Comparison of ENCODE assay signal across 8 mouse cellular contexts in the genomic region with DNA sequence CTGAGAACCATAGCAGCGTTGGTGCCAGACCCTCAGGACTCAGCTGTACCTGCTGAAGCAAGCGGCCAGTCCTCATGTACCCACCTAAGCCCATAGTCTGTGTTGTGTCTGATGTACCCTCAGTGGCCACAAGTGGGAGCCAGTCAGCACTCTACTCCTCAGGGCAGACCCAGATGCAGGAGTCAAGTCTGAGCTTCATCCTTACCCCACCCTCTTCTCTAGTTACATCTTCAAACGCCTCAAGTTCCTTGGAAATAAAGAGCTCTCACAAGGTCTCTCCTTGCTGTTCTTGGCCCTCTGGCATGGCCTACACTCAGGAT. TPM values are rescaled to one million over a fixed set of nuclear protein-coding genes. Genes with fewer than 3 reads are reported as not detected.
DNase-seq lines count a peak whose midpoint lies in the region; ATAC-seq and TF ChIP-seq lines count a peak whose summit lies in the region.

No protein-coding gene starts in this region.

- no peak for TF ChIP-seq EP300 in liver, embryonic 14.5 days (IDR thresholded peaks at IDR 0.05; ENCODE audit: low read depth)

- H3K27ac ChIP-seq in embryonic facial prominence, embryonic 10.5 days (replicated peaks), result no peak overlapping the region
- no peak overlapping the region for H3K27ac ChIP-seq in kidney, embryonic 16.5 days (ENCODE audit: low read length)
- no peak overlapping the region for H3K27ac ChIP-seq in liver, embryonic 14.5 days
- no peak overlapping the region for H3K27ac ChIP-seq in neural tube, embryonic 12.5 days
- H3K27ac ChIP-seq in thymus, adult 2 months (ENCODE audit: control insufficient read depth, insufficient read depth, low read length), result no peak overlapping the region

- no peak overlapping the region for H3K4me2 ChIP-seq in kidney, embryonic 16.5 days (replicated peaks; ENCODE audit: low read depth, low read length)
- H3K4me2 ChIP-seq in liver, embryonic 14.5 days (ENCODE audit: low read depth), result no peak overlapping the region
- no peak overlapping the region for H3K4me2 ChIP-seq in neural tube, embryonic 12.5 days (replicated peaks)

- 50% methylated on average over 3 of the region's 3 CpGs for WGBS in embryonic facial prominence, embryonic 10.5 days
- WGBS in kidney, embryonic 16.5 days, result 45% methylated on average over 3 of the region's 3 CpGs
- 47% methylated on average over 3 of the region's 3 CpGs for WGBS in liver, embryonic 14.5 days (ENCODE audit: insufficient replicate concordance)
- WGBS in neural tube, embryonic 12.5 days, result 49% methylated on average over 3 of the region's 3 CpGs
- WGBS in thymus, adult 2 months, result 63% methylated on average over 3 of the region's 3 CpGs

- no peaks in the 10 kb centered on the region; the same call in 1 of the 2 replicates for H3K4me1 ChIP-seq in embryonic facial prominence, embryonic 10.5 days
- H3K4me1 ChIP-seq in kidney, embryonic 16.5 days (ENCODE audit: insufficient read depth, low read length), result peaks cover 8% of the 10 kb centered on the region
- no peaks in the 10 kb centered on the region for H3K4me1 ChIP-seq in liver, embryonic 14.5 days (replicated peaks; ENCODE audit: control insufficient read depth in 2 of 2, insufficient read depth in 2 of 2, low read length in 1 of 2)
- 0 out of 2 replicates have a peak, but pooled peaks cover 3% of the 10 kb centered on the region for H3K4me1 ChIP-seq in neural tube, embryonic 12.5 days
- no peaks in the 10 kb centered on the region for H3K4me1 ChIP-seq in thymus, adult 2 months (replicated peaks; ENCODE audit: control insufficient read depth, insufficient read depth, low read length)

- H3K9me3 ChIP-seq in embryonic facial prominence, embryonic 10.5 days, result no peaks in the 10 kb centered on the region
- H3K9me3 ChIP-seq in kidney, embryonic 16.5 days (ENCODE audit: low read length), result no peaks in the 10 kb centered on the region
- H3K9me3 ChIP-seq in liver, embryonic 14.5 days (ENCODE audit: control insufficient read depth, low read length), result no peaks in the 10 kb centered on the region
- H3K9me3 ChIP-seq in neural tube, embryonic 12.5 days, result no peaks in the 10 kb centered on the region

- peak; percentile 91 for TF ChIP-seq CTCF in liver, embryonic 14.5 days (IDR thresholded peaks at IDR 0.05; ENCODE audit: low read depth)
- peak; percentile 80; the same call in 1 of the 2 replicates for TF ChIP-seq CTCF in thymus, adult 2 months (IDR thresholded peaks at IDR 0.05; ENCODE audit: borderline replicate concordance, control insufficient read depth, extremely low read depth, insufficient read depth, low read length, poor library complexity)

- ATAC-seq in kidney, embryonic 16.5 days (ENCODE audit: low FRiP score, low TSS enrichment), result peak; percentile 47
- peak; percentile 55; the same call in 1 of the 2 replicates for ATAC-seq in liver, embryonic 14.5 days (ENCODE audit: insufficient read depth)
- peak; percentile 48 for ATAC-seq in neural tube, embryonic 12.5 days (ENCODE audit: low FRiP score, low read depth)

- no peak overlapping the region for H3K9ac ChIP-seq in kidney, embryonic 16.5 days (replicated peaks; ENCODE audit: low read length)
- H3K9ac ChIP-seq in liver, embryonic 14.5 days (replicated peaks), result no peak overlapping the region
- H3K9ac ChIP-seq in neural tube, embryonic 12.5 days, result no peak overlapping the region

- TF ChIP-seq POLR2A in thymus, adult 2 months (IDR thresholded peaks at IDR 0.05; ENCODE audit: control insufficient read depth, extremely low read depth, insufficient read depth, low read length, poor library complexity), result no peak

- no peaks in the 10 kb centered on the region for H3K27me3 ChIP-seq in embryonic facial prominence, embryonic 10.5 days (replicated peaks; ENCODE audit: low read depth, poor library complexity, severe bottlenecking)
- no peaks in the 10 kb centered on the region for H3K27me3 ChIP-seq in kidney, embryonic 16.5 days (ENCODE audit: insufficient read depth, low read length)
- no peaks in the 10 kb centered on the region for H3K27me3 ChIP-seq in liver, embryonic 14.5 days (ENCODE audit: control insufficient read depth, insufficient read depth, low read length)
- no peaks in the 10 kb centered on the region for H3K27me3 ChIP-seq in neural tube, embryonic 12.5 days (replicated peaks)
- H3K27me3 ChIP-seq in thymus, adult 2 months (ENCODE audit: control insufficient read depth, insufficient read depth, low read length), result no peaks in the 10 kb centered on the region

- H3K36me3 ChIP-seq in embryonic facial prominence, embryonic 10.5 days (replicated peaks), result peaks cover 93% of the 10 kb centered on the region
- H3K36me3 ChIP-seq in kidney, embryonic 16.5 days (ENCODE audit: insufficient read depth, low read length), result peaks cover 53% of the 10 kb centered on the region
- peaks cover 88% of the 10 kb centered on the region for H3K36me3 ChIP-seq in liver, embryonic 14.5 days (replicated peaks; ENCODE audit: control insufficient read depth, insufficient read depth, low read depth)
- H3K36me3 ChIP-seq in neural tube, embryonic 12.5 days, result peaks cover 69% of the 10 kb centered on the region
- peaks cover 47% of the 10 kb centered on the region for H3K36me3 ChIP-seq in thymus, adult 2 months (ENCODE audit: control insufficient read depth, insufficient read depth, low read length)

- peak; percentile 86 to 88 for DNase-seq in B cell, adult 2 months
- DNase-seq in adipocyte (ENCODE audit: low spot score), result peak; percentile 74
- peak; percentile 73 for DNase-seq in embryonic facial prominence, embryonic 10.5 days (ENCODE audit: low spot score)
- peak; percentile 53 to 60 for DNase-seq in heart, adult 9 months (ENCODE audit: low spot score in 2 of 2)
- peak in 1 of 3 experiments; percentile 54 for DNase-seq in liver, embryonic 14.5 days (ENCODE audit: low read depth in 3 of 3, low spot score in 3 of 3)
- DNase-seq in thymus, adult 2 months, result peak; percentile 87

- H3K4me3 ChIP-seq in embryonic facial prominence, embryonic 10.5 days, result no peak overlapping the region
- no peak overlapping the region for H3K4me3 ChIP-seq in kidney, embryonic 16.5 days (ENCODE audit: low read length)
- no peak overlapping the region for H3K4me3 ChIP-seq in liver, embryonic 14.5 days (ENCODE audit: insufficient read depth in 1 of 2, low read depth in 2 of 2, low read length in 2 of 2)
- H3K4me3 ChIP-seq in neural tube, embryonic 12.5 days, result no peak overlapping the region
- H3K4me3 ChIP-seq in thymus, adult 2 months (ENCODE audit: control insufficient read depth, insufficient read depth, low read length), result no peak overlapping the region

RNA-seq across cellular contexts. Expression of gene Emg1, which starts 9.2 kb away (rescaled TPM):
- polyA plus RNA-seq in embryonic facial prominence, embryonic 10.5 days (2016; fragmentation: Nextera tagmentation; extraction: Ambion mirVana), result 233 and 257 TPM in 2 replicates
- polyA plus RNA-seq in kidney, embryonic 16.5 days (2015; fragmentation: Nextera tagmentation; extraction: Ambion mirVana), result 202 and 219 TPM in 2 replicates
- polyA plus RNA-seq in liver, embryonic 14.5 days (2012; rRNA removed), result 91.1 and 103 TPM in 2 replicates
- polyA plus RNA-seq in liver, embryonic 14.5 days (2014; fragmentation: Nextera tagmentation; extraction: Ambion mirVana), result 147 and 162 TPM in 2 replicates
- polyA plus RNA-seq in neural tube, embryonic 12.5 days (2016; fragmentation: Nextera tagmentation; extraction: Ambion mirVana), result 159 and 161 TPM in 2 replicates
- 203 and 210 TPM in 2 replicates for polyA plus RNA-seq in thymus, adult 2 months (2012; rRNA removed)

RNA-seq across cellular contexts. Expression of gene Phb2, which starts 9.4 kb away (rescaled TPM):
- 473 and 496 TPM in 2 replicates for polyA plus RNA-seq in embryonic facial prominence, embryonic 10.5 days (2016; fragmentation: Nextera tagmentation; extraction: Ambion mirVana)
- polyA plus RNA-seq in kidney, embryonic 16.5 days (2015; fragmentation: Nextera tagmentation; extraction: Ambion mirVana), result 403 and 405 TPM in 2 replicates
- 101 and 124 TPM in 2 replicates for polyA plus RNA-seq in liver, embryonic 14.5 days (2012; rRNA removed)
- polyA plus RNA-seq in liver, embryonic 14.5 days (2014; fragmentation: Nextera tagmentation; extraction: Ambion mirVana), result 210 and 240 TPM in 2 replicates
- 312 and 315 TPM in 2 replicates for polyA plus RNA-seq in neural tube, embryonic 12.5 days (2016; fragmentation: Nextera tagmentation; extraction: Ambion mirVana)
- 150 and 171 TPM in 2 replicates for polyA plus RNA-seq in thymus, adult 2 months (2012; rRNA removed)

RNA-seq across cellular contexts. Expression of gene Ptpn6, which starts 35.8 kb away (rescaled TPM):
- polyA plus RNA-seq in embryonic facial prominence, embryonic 10.5 days (2016; fragmentation: Nextera tagmentation; extraction: Ambion mirVana), result 9.3 and 10.4 TPM in 2 replicates
- polyA plus RNA-seq in kidney, embryonic 16.5 days (2015; fragmentation: Nextera tagmentation; extraction: Ambion mirVana), result 13.8 and 16.4 TPM in 2 replicates
- polyA plus RNA-seq in liver, embryonic 14.5 days (2012; rRNA removed), result 14.3 and 17.9 TPM in 2 replicates
- 26.6 and 28.4 TPM in 2 replicates for polyA plus RNA-seq in liver, embryonic 14.5 days (2014; fragmentation: Nextera tagmentation; extraction: Ambion mirVana)
- 4.8 and 6.6 TPM in 2 replicates for polyA plus RNA-seq in neural tube, embryonic 12.5 days (2016; fragmentation: Nextera tagmentation; extraction: Ambion mirVana)
- 210 and 212 TPM in 2 replicates for polyA plus RNA-seq in thymus, adult 2 months (2012; rRNA removed)

RNA-seq across cellular contexts. Expression of gene Grcc10, which starts 38.4 kb away (rescaled TPM):
- polyA plus RNA-seq in embryonic facial prominence, embryonic 10.5 days (2016; fragmentation: Nextera tagmentation; extraction: Ambion mirVana), result 425 and 454 TPM in 2 replicates
- polyA plus RNA-seq in kidney, embryonic 16.5 days (2015; fragmentation: Nextera tagmentation; extraction: Ambion mirVana), result 527 and 541 TPM in 2 replicates
- 27.9 and 50.2 TPM in 2 replicates for polyA plus RNA-seq in liver, embryonic 14.5 days (2012; rRNA removed)
- 74.0 and 80.0 TPM in 2 replicates for polyA plus RNA-seq in liver, embryonic 14.5 days (2014; fragmentation: Nextera tagmentation; extraction: Ambion mirVana)
- polyA plus RNA-seq in neural tube, embryonic 12.5 days (2016; fragmentation: Nextera tagmentation; extraction: Ambion mirVana), result 527 and 552 TPM in 2 replicates
- 265 and 352 TPM in 2 replicates for polyA plus RNA-seq in thymus, adult 2 months (2012; rRNA removed)

RNA-seq across cellular contexts. Expression of gene Lpcat3, which starts 39.9 kb away (rescaled TPM):
- 41.4 and 46.6 TPM in 2 replicates for polyA plus RNA-seq in embryonic facial prominence, embryonic 10.5 days (2016; fragmentation: Nextera tagmentation; extraction: Ambion mirVana)
- 88.6 and 97.2 TPM in 2 replicates for polyA plus RNA-seq in kidney, embryonic 16.5 days (2015; fragmentation: Nextera tagmentation; extraction: Ambion mirVana)
- polyA plus RNA-seq in liver, embryonic 14.5 days (2012; rRNA removed), result 61.4 and 65.7 TPM in 2 replicates
- 64.2 and 67.0 TPM in 2 replicates for polyA plus RNA-seq in liver, embryonic 14.5 days (2014; fragmentation: Nextera tagmentation; extraction: Ambion mirVana)
- 39.0 and 44.0 TPM in 2 replicates for polyA plus RNA-seq in neural tube, embryonic 12.5 days (2016; fragmentation: Nextera tagmentation; extraction: Ambion mirVana)
- 173 and 184 TPM in 2 replicates for polyA plus RNA-seq in thymus, adult 2 months (2012; rRNA removed)
